Mouse (Mus musculus): ENCODE data around the gene Tenm3.

DNA sequence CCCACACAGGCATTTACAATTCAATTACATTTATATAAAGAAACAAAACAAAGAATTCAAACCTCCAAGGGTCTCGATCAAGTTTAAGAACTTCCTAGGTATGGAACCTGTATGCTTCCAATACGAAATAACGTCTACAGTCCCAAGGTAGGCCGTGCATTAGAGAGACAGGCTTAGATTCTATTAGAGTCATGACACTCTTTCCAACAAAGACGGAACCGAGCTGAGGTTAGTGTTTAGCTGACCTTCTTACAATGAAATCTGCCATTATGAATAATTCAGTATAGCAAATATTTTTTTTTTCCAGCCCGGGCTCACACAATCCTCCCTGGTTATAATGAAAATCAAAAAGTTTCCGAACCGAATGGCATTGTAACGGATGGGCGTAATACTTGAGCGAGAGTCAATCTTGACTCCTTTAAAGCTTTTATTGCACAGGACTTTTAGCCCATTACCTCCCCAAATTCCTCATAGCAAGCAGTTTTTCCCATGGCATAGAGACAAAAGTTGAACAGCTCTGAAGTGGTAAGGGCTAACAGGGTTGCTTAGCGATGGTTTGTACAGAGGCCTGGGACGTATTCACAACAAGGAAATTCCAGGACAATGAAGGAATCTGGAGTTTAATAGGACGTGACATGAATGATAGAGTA, 565.6 kb downstream of the Tenm3 start:
- TF ChIP-seq CTCF (IDR thresholded peaks at IDR 0.05; ENCODE audit: borderline replicate concordance, insufficient read depth, low read length) (no peak), POLR2A (IDR thresholded peaks at IDR 0.05; ENCODE audit: low read depth, low read length) (no peak)
